Mouse (Mus musculus) testis, adult 2 months (tissue): ENCODE results near the gene Slc43a2.

Experiments used
- CTCF ChIP-seq: fragments of 200-500 bp; IDR thresholded peaks from 2 replicates; pipeline ENCODE4 v1.5.1; 2012; ENCODE audit warnings: low read depth, mild to moderate bottlenecking, inconsistent platforms, low read length, moderate library complexity; ENCODE audit not compliant: control insufficient read depth, insufficient read depth, insufficient replicate concordance
- POLR2A ChIP-seq: fragments of 200-500 bp; IDR thresholded peaks from 2 replicates; pipeline ENCODE4 v1.6.1; 2012; ENCODE audit warnings: low read depth, mild to moderate bottlenecking, inconsistent platforms, low read length, moderate library complexity; ENCODE audit not compliant: control insufficient read depth

DNA sequence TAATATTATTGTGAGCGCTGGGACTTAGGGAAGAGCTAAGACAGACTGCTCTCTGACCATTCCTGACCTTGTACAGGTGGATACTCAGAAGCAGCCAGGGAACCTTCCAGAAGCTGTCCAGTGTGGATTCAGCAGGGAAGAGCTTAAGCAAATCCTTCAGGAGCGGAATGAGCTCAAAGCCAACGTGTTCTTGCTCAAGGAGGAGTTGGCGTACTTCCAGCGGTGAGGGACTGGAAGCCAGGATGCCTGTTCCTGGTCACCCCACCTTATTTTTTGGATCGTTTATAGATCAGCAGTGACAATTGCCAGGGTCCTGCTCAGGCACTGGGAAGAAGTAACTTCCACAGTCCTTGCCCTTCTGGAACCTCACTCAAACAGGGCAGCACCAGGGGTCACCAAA, 20.3 kb upstream of the Slc43a2 start:
- no peak for TF ChIP-seq CTCF
- TF ChIP-seq POLR2A, result no peak
